Comparison of ENCODE assay signal across 8 mouse cellular contexts in genomic region chr10:128411211-128412054, GRCm38 (mm10). TPM values are rescaled to one million over a fixed set of nuclear protein-coding genes. Genes with fewer than 3 reads are reported as not detected.
DNase-seq lines count a peak whose midpoint lies in the region; ATAC-seq and TF ChIP-seq lines count a peak whose summit lies in the region.

Nabp2 (minus strand) TSS chr10:128411492.
Rnf41 (plus strand) TSS chr10:128411657.

- peak within 1 kb of the TSS; percentile 93 for H3K4me3 ChIP-seq in bone marrow, adult 2 months (replicated peaks; ENCODE audit: control insufficient read depth, low read depth, low read length)
- H3K4me3 ChIP-seq in embryonic facial prominence, embryonic 15.5 days (replicated peaks): peak within 1 kb of the TSS; percentile 96
- H3K4me3 ChIP-seq in limb, embryonic 14.5 days (replicated peaks; ENCODE audit: low read length): peak within 1 kb of the TSS; percentile 72
- peak within 1 kb of the TSS; percentile 74 for H3K4me3 ChIP-seq in midbrain, postnatal 0 days (ENCODE audit: low read depth, low read length)

- peak within 1 kb of the TSS; percentile 94 for H3K27ac ChIP-seq in bone marrow, adult 2 months (ENCODE audit: control insufficient read depth, insufficient read depth, low read depth, low read length, poor library complexity)
- H3K27ac ChIP-seq in embryonic facial prominence, embryonic 15.5 days (replicated peaks): peak within 1 kb of the TSS; percentile 98
- H3K27ac ChIP-seq in limb, embryonic 14.5 days (replicated peaks; ENCODE audit: low read depth, low read length): peak within 1 kb of the TSS; percentile 89
- H3K27ac ChIP-seq in midbrain, postnatal 0 days (ENCODE audit: low read depth, low read length): peak within 1 kb of the TSS; percentile 94

- TF ChIP-seq POLR2A in bone marrow, adult 2 months (IDR thresholded peaks at IDR 0.05; ENCODE audit: borderline replicate concordance, control insufficient read depth, low read depth, low read length): peak; percentile 82; the same call in 1 of the 2 replicates
- peak; percentile 59; the same call in 1 of the 2 replicates for TF ChIP-seq POLR2A in limb, embryonic 14.5 days (IDR thresholded peaks at IDR 0.05; ENCODE audit: borderline replicate concordance, extremely low read depth, insufficient read depth, insufficient read length)

- H3K4me1 ChIP-seq in bone marrow, adult 2 months (ENCODE audit: control insufficient read depth, insufficient read depth, low read length): peaks cover 4% of the 10 kb centered on the region; the same call in 1 of the 2 replicates
- H3K4me1 ChIP-seq in embryonic facial prominence, embryonic 15.5 days: peaks cover 40% of the 10 kb centered on the region
- H3K4me1 ChIP-seq in limb, embryonic 14.5 days (ENCODE audit: control insufficient read depth, insufficient read depth, low read length): peaks cover 24% of the 10 kb centered on the region
- H3K4me1 ChIP-seq in midbrain, postnatal 0 days (ENCODE audit: insufficient read depth, low read length): peaks cover 20% of the 10 kb centered on the region

- peak; percentile 98 for DNase-seq in 416B (ENCODE audit: low read depth)
- DNase-seq in heart, adult 8-10 months (ENCODE audit: low spot score): peak; percentile 96
- DNase-seq in kidney, adult 9 months: peak; percentile 98
- DNase-seq in limb, embryonic 14.5 days (ENCODE audit: low spot score): peak; percentile 98
- DNase-seq in midbrain, postnatal 0 days (ENCODE audit: low spot score): peak; percentile 99
- DNase-seq in spleen, postnatal 14 days (ENCODE audit: low spot score in 2 of 2): peak; percentile 94 to 96

- peaks cover 36% of the 10 kb centered on the region for H3K36me3 ChIP-seq in embryonic facial prominence, embryonic 15.5 days
- peaks cover 34% of the 10 kb centered on the region for H3K36me3 ChIP-seq in limb, embryonic 14.5 days (ENCODE audit: control insufficient read depth, insufficient read depth, low read length)
- peaks cover 3% of the 10 kb centered on the region; the same call in 1 of the 2 replicates for H3K36me3 ChIP-seq in midbrain, postnatal 0 days (ENCODE audit: insufficient read depth, low read length)

- no peaks in the 10 kb centered on the region for H3K27me3 ChIP-seq in embryonic facial prominence, embryonic 15.5 days
- H3K27me3 ChIP-seq in limb, embryonic 14.5 days (ENCODE audit: control insufficient read depth, insufficient read depth, low read length): no peaks in the 10 kb centered on the region
- H3K27me3 ChIP-seq in midbrain, postnatal 0 days (ENCODE audit: insufficient read depth, low read length): no peaks in the 10 kb centered on the region

- H3K4me2 ChIP-seq in embryonic facial prominence, embryonic 15.5 days (replicated peaks): peak within 1 kb of the TSS; percentile 93
- peak within 1 kb of the TSS; percentile 97 for H3K4me2 ChIP-seq in limb, embryonic 14.5 days (replicated peaks; ENCODE audit: low read depth, low read length, severe bottlenecking)
- peak within 1 kb of the TSS; percentile 95 for H3K4me2 ChIP-seq in midbrain, postnatal 0 days (ENCODE audit: low read depth, low read length, poor library complexity, severe bottlenecking)

- WGBS in bone marrow, adult 2 months: under 1% methylated on average over 50 of the region's 50 CpGs
- WGBS in embryonic facial prominence, embryonic 15.5 days: under 1% methylated on average over 49 of the region's 50 CpGs
- WGBS in limb, embryonic 14.5 days: under 1% methylated on average over 45 of the region's 50 CpGs
- under 1% methylated on average over 50 of the region's 50 CpGs for WGBS in midbrain, postnatal 0 days

- TF ChIP-seq CTCF in bone marrow, adult 2 months (IDR thresholded peaks at IDR 0.05; ENCODE audit: control insufficient read depth, insufficient read depth, low read length): no peak; the same call in 1 of the 2 replicates
- TF ChIP-seq CTCF in midbrain, postnatal 0 days (IDR thresholded peaks at IDR 0.05): no peak

- ATAC-seq in embryonic facial prominence, embryonic 15.5 days (ENCODE audit: insufficient number of reproducible peaks, low FRiP score, low TSS enrichment, low read depth): peak; percentile 92
- peak; percentile 93 for ATAC-seq in limb, embryonic 14.5 days (ENCODE audit: low FRiP score, low read depth)
- peak; percentile 90 for ATAC-seq in midbrain, postnatal 0 days (ENCODE audit: low FRiP score)

- H3K9me3 ChIP-seq in embryonic facial prominence, embryonic 15.5 days (replicated peaks): no peaks in the 10 kb centered on the region
- no peaks in the 10 kb centered on the region for H3K9me3 ChIP-seq in limb, embryonic 14.5 days (ENCODE audit: control insufficient read depth, low read length)
- H3K9me3 ChIP-seq in midbrain, postnatal 0 days (ENCODE audit: low read length): no peaks in the 10 kb centered on the region

- peak within 1 kb of the TSS; percentile 78 for H3K9ac ChIP-seq in embryonic facial prominence, embryonic 15.5 days
- H3K9ac ChIP-seq in limb, embryonic 14.5 days (ENCODE audit: low read depth, low read length, severe bottlenecking): peak within 1 kb of the TSS; percentile 70
- H3K9ac ChIP-seq in midbrain, postnatal 0 days (replicated peaks; ENCODE audit: low read length, poor library complexity, severe bottlenecking): peak within 1 kb of the TSS; percentile 86

RNA-seq across cellular contexts. Expression of gene Nabp2, which starts in this region (rescaled TPM):
- 26.4 and 40.0 TPM in 2 replicates for polyA plus RNA-seq in bone marrow, adult 2 months (2011; ENCODE audit: insufficient read depth, insufficient read length, low replicate concordance, missing spikeins)
- 66.2 and 75.7 TPM in 2 replicates for polyA plus RNA-seq in embryonic facial prominence, embryonic 15.5 days (2015; fragmentation: Nextera tagmentation; extraction: Ambion mirVana)
- 10 to 100 TPM; 44.8 to 50.8 (median 45.2) TPM for total RNA-seq in heart, adult 8-10 months (2022)
- 38.9 and 42.3 TPM in 2 replicates for polyA plus RNA-seq in limb, embryonic 14.5 days (2012; rRNA removed)
- 68.6 and 71.9 TPM in 2 replicates for polyA plus RNA-seq in limb, embryonic 14.5 days (2014; fragmentation: Nextera tagmentation; extraction: Ambion mirVana)
- total RNA-seq in midbrain, postnatal 0 days (2014; rRNA removed): 63.1 and 82.0 TPM in 2 replicates
- polyA plus RNA-seq in midbrain, postnatal 0 days (2015; fragmentation: Nextera tagmentation; extraction: Ambion mirVana): 145 and 157 TPM in 2 replicates

RNA-seq across cellular contexts. Expression of gene Rnf41, which starts in this region (rescaled TPM):
- 8.5 and 17.3 TPM in 2 replicates for polyA plus RNA-seq in bone marrow, adult 2 months (2011; ENCODE audit: insufficient read depth, insufficient read length, low replicate concordance, missing spikeins)
- polyA plus RNA-seq in embryonic facial prominence, embryonic 15.5 days (2015; fragmentation: Nextera tagmentation; extraction: Ambion mirVana): 44.0 and 45.0 TPM in 2 replicates
- 10 to 100 TPM; 16.2 to 17.6 (median 16.7) TPM for total RNA-seq in heart, adult 8-10 months (2022)
- polyA plus RNA-seq in limb, embryonic 14.5 days (2012; rRNA removed): 37.0 and 38.1 TPM in 2 replicates
- 35.7 and 36.1 TPM in 2 replicates for polyA plus RNA-seq in limb, embryonic 14.5 days (2014; fragmentation: Nextera tagmentation; extraction: Ambion mirVana)
- 94.3 and 103 TPM in 2 replicates for total RNA-seq in midbrain, postnatal 0 days (2014; rRNA removed)
- 91.6 and 93.8 TPM in 2 replicates for polyA plus RNA-seq in midbrain, postnatal 0 days (2015; fragmentation: Nextera tagmentation; extraction: Ambion mirVana)

Comparison
In these comparisons a context has a peak if more than half of its experiments do, and no peak if none do; other contexts are left out.
1. Peak in every context shown above with its lines: DNase-seq, ATAC-seq, H3K4me3 ChIP-seq and H3K27ac ChIP-seq.